Mouse (Mus musculus) C2C12 (cell line): ENCODE data around the gene Scamp4.

ENCODE experiments used
- CTCF ChIP-seq: IDR thresholded peaks from one replicate; pipeline ENCODE4 v1.5.1; 2011; ENCODE audit not compliant: control insufficient read depth, insufficient read depth, insufficient read length
- MYOD1 ChIP-seq: IDR thresholded peaks from one replicate; pipeline ENCODE4 v1.6.1; 2011; ENCODE audit warnings: low read depth; ENCODE audit not compliant: control insufficient read depth, insufficient read length

DNA sequence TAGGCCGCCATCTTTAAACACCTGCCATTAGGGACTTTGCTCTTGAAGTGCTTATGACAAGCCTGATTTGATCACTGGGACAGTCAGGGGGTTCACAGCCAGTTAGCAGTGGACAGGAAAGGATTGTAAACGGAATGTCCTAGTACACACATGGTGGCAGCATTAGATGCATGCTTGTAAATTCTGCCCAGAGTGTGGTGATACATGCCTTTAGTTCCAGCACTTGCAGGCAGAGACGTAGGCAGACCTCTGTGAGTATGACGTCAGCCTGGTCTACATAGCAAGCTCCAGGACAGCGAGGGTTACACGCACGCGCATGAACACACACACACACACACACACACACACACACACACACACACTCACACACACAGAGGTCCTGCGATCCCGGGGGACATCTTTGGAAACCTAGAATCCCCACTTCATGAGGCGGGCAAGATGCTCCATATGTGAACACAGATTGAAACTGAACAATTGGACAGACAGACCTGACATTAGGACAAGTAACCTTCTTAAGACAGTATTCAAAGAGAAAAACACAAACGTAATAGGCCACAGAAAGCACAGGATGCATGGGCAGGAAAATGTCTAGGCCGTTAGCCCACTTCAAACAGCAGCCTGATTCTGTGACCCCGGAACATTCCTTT lies 55.6 kb downstream of the Scamp4 start:
- TF ChIP-seq CTCF (no peak), MYOD1 (no peak)
